Mouse (Mus musculus) thymus, adult 2 months (tissue): Measurements from ENCODE around the gene Fads6.

Experiments
- CTCF ChIP-seq: fragments of 200-500 bp; IDR thresholded peaks from 2 replicates; pipeline ENCODE4 v1.5.1; 2012; ENCODE audit warnings: mild to moderate bottlenecking, control low read depth, low read length, moderate library complexity, borderline replicate concordance; ENCODE audit not compliant: control insufficient read depth, poor library complexity, insufficient read depth; ENCODE audit errors: extremely low read depth
- POLR2A ChIP-seq: fragments of 200-500 bp; IDR thresholded peaks from 2 replicates; pipeline ENCODE4 v1.6.1; 2012; ENCODE audit warnings: mild to moderate bottlenecking, low read length, control low read depth, moderate library complexity; ENCODE audit not compliant: control insufficient read depth, poor library complexity, insufficient read depth; ENCODE audit errors: extremely low read depth

DNA sequence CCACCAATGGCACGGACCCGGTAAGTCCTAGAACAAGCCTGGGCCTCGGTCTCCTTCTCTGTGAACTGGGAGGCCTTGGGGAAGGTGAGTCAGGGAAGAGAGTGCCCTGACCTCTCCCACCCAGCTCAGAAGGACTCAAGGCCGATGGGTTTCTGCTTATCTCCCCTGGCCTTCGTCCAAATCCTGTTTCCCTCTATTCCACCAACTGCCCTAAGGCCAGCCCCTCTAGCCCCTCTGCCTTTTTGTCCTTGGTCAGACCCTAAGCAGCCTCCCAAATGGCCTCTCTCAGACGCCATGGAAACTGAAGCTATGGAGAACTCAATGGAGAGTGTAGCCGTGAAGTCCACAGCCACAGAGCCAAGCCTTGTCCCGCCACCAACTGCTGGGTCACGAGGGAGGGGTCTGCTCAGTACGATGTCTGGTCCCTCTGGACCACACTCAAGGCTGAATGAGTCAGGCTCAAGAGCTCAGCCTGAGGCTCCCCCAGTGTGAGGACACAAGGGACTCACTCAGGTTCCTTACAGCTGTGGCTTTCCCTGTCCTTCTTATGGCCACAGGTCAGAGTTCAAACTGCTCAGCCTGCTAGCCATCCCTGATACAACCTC, 24.5 kb downstream of the Fads6 start:
- TF ChIP-seq POLR2A (no peak), CTCF (no peak)
